Mouse (Mus musculus) lung, embryonic 16.5 days (tissue): ENCODE measurements around the gene Akr1c6. TPM values are rescaled to one million over a fixed set of nuclear protein-coding genes. Genes with fewer than 3 reads are reported as not detected.

ENCODE experiments used
- ATAC-seq: fragments of 200-750 bp; cut with Nextera tagmentation; 2 replicates; pipeline ENCODE4 v1.8.0; 2017; ENCODE audit warnings: low read depth, mild to moderate bottlenecking, moderate library complexity
- H3K27ac ChIP-seq: fragments of 300-500 bp; sonication (generic); 2 replicates; pipeline ENCODE4 v1.5.1; 2014; ENCODE audit warnings: mild to moderate bottlenecking, control low read depth, low read length
- H3K27me3 ChIP-seq: fragments of 300-500 bp; sonication (generic); 2 replicates; pipeline ENCODE4 v1.6.1; 2014; ENCODE audit warnings: low read depth, low read length, mixed read lengths; ENCODE audit not compliant: control insufficient read depth, insufficient read depth
- H3K36me3 ChIP-seq: fragments of 300-500 bp; sonication (generic); 2 replicates; pipeline ENCODE4 v1.6.1; 2014; ENCODE audit warnings: low read length; ENCODE audit not compliant: control insufficient read depth, insufficient read depth
- H3K4me1 ChIP-seq: fragments of 300-500 bp; sonication (generic); replicated peaks from 2 replicates; pipeline ENCODE4 v1.6.1; 2014; ENCODE audit warnings: low read length, mixed read lengths; ENCODE audit not compliant: control insufficient read depth, insufficient read depth
- H3K4me2 ChIP-seq: fragments of 300-500 bp; sonication (generic); 2 replicates; pipeline ENCODE4 v1.6.1; 2014; ENCODE audit warnings: low read depth, low read length, control low read depth
- H3K4me3 ChIP-seq: fragments of 300-500 bp; sonication (generic); 2 replicates; pipeline ENCODE4 v1.5.1; 2014; ENCODE audit warnings: mild to moderate bottlenecking, low read length, control low read depth
- H3K9ac ChIP-seq: fragments of 300-500 bp; sonication (generic); 2 replicates; pipeline ENCODE4 v1.6.1; 2014; ENCODE audit warnings: low read length, control low read depth
- H3K9me3 ChIP-seq: fragments of 300-500 bp; sonication (generic); 2 replicates; pipeline ENCODE4 v1.6.1; 2016; ENCODE audit warnings: low read length; ENCODE audit not compliant: control insufficient read depth
- WGBS: fragments of 180-500 bp; shearing (Covaris S2); extraction: QIAGEN DNeasy Blood & Tissue Kit; methylation state at CpG from one replicate; pipeline ENCODE4 v1.1.7; 2014; 5-methylcytosine and 5-hydroxymethylcytosine counted together
- polyA plus RNA-seq: library from polyadenylated mRNA; unstranded; fragments of >200 nt; fragmentation: Nextera tagmentation; extraction: Ambion mirVana; gene quantifications from 2 replicates; pipeline ENCODE4 v1.2.1, GENCODE M21; 2015

Gene Akr1c6
- polyA plus RNA-seq, 1 experiment from 2014 or later: not detected

- ATAC-seq: no peak
- H3K27ac ChIP-seq: no peak overlapping the region
- no peak overlapping the region for H3K9ac ChIP-seq
- WGBS: 48% methylated on average over 2 of the region's 2 CpGs
- no peak overlapping the region for H3K4me3 ChIP-seq
- H3K4me2 ChIP-seq: no peak overlapping the region
- H3K9me3 ChIP-seq: no peaks in the 10 kb centered on the region
- no peaks in the 10 kb centered on the region for H3K36me3 ChIP-seq
- no peaks in the 10 kb centered on the region for H3K4me1 ChIP-seq
- no peaks in the 10 kb centered on the region for H3K27me3 ChIP-seq
Observed at GRCm38 (mm10) chr13:4429034-4429433, 5.1 kb upstream of the Akr1c6 start.

- Histone ChIP-seq H3K9ac (no peak overlapping the region), H3K27me3 (no peaks in the 10 kb centered on the region), H3K4me2 (no peak overlapping the region), H3K4me1 (no peaks in the 10 kb centered on the region), H3K4me3 (no peak overlapping the region), H3K36me3 (no peaks in the 10 kb centered on the region), H3K27ac (no peak overlapping the region), H3K9me3 (no peaks in the 10 kb centered on the region)
- no peak for ATAC-seq
- WGBS: 65% methylated on average over 1 of the region's 1 CpGs
Observed at GRCm38 (mm10) chr13:4431129-4431528, 3.0 kb upstream of the Akr1c6 start.

GRCm38 (mm10) chr13:4465641-4466040 lies 31.5 kb downstream of the Akr1c6 start:
- H3K9ac ChIP-seq: no peak overlapping the region
- H3K4me3 ChIP-seq: no peak overlapping the region
- no peak for ATAC-seq
- no peaks in the 10 kb centered on the region for H3K9me3 ChIP-seq
- no peaks in the 10 kb centered on the region for H3K4me1 ChIP-seq
- no peak overlapping the region for H3K4me2 ChIP-seq
- no peaks in the 10 kb centered on the region for H3K36me3 ChIP-seq
- H3K27ac ChIP-seq: no peak overlapping the region
- no peaks in the 10 kb centered on the region for H3K27me3 ChIP-seq
- 87% methylated on average over 2 of the region's 2 CpGs for WGBS

GRCm38 (mm10) chr13:4467896-4468295 lies 33.8 kb downstream of the Akr1c6 start:
- no peak for ATAC-seq
- 36% methylated on average over 1 of the region's 1 CpGs for WGBS
- H3K9me3 ChIP-seq: no peaks in the 10 kb centered on the region

More at GRCm38 (mm10) chr13:4467896-4468295, 33.8 kb downstream of the Akr1c6 start:
- Histone ChIP-seq H3K4me2 (no peak overlapping the region), H3K27ac (no peak overlapping the region), H3K27me3 (no peaks in the 10 kb centered on the region), H3K4me1 (no peaks in the 10 kb centered on the region), H3K9ac (no peak overlapping the region), H3K4me3 (no peak overlapping the region), H3K36me3 (no peaks in the 10 kb centered on the region)

Other genes starting within 250 kb of the Akr1c6 start
- 7.8 and 11.1 TPM in 2 replicates for gene Akr1c13, start 243.2 kb upstream of the Akr1c6 start, polyA plus RNA-seq
- gene Akr1c19, start 205.6 kb upstream of the Akr1c6 start, polyA plus RNA-seq: 9.8 and 13.3 TPM in 2 replicates
- 1.2 and 2.5 TPM in 2 replicates for gene Akr1c12, start 154.9 kb upstream of the Akr1c6 start, polyA plus RNA-seq
- gene Akr1c20, start 89.0 kb downstream of the Akr1c6 start, polyA plus RNA-seq: not detected in 2 replicates
- not detected in 2 replicates for gene Akr1c21, start 139.8 kb downstream of the Akr1c6 start, polyA plus RNA-seq
- gene Akr1e1, start 174.9 kb downstream of the Akr1c6 start, polyA plus RNA-seq: 38.1 and 46.2 TPM in 2 replicates